Mouse (Mus musculus) T-cell, adult 2 months (primary cell): ENCODE measurements at regions not wholly inside any gene's neighbourhood (a gene's known extent, or its start where the extent isn't known, plus 50 kb on each side); places are given as distances from the start of the nearest gene placed in this dataset.

Experiments used
- DNase-seq: peaks from one replicate; pipeline ENCODE4 v3.0.0; 2022; ENCODE audit warnings: low spot score

DNA sequence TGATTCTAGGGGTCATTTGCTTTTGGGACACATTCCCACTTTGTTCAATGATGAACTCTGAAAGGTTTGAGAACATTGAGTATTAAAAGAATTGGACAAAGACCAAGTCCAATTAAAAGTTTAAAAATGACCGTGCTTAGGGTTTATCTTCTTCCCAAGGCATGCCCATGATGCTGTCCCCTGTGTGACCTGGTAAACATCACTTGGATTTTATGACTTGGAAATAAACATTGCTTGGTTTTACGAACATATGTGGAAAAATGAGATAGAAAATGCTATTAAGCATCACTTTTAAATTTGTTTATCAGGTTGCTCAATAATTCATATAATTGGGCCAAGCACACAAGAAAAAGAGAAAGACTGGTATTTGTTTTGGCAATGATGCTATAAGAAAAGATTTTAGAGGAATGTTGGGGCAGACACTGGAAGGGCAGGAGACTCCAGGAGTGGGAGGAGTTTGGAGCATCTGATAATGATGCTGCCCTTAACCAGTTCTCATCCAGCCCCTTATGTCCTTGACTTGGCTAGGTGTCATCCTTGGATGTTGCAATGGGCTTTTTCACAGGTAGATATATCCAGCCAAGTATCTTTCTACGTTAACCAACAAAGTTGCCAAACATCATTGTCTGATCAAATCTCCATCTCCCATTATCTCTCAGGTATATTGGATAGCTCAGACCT, 92.1 kb upstream of the Dcn start:
- DNase-seq, result no peak

DNA sequence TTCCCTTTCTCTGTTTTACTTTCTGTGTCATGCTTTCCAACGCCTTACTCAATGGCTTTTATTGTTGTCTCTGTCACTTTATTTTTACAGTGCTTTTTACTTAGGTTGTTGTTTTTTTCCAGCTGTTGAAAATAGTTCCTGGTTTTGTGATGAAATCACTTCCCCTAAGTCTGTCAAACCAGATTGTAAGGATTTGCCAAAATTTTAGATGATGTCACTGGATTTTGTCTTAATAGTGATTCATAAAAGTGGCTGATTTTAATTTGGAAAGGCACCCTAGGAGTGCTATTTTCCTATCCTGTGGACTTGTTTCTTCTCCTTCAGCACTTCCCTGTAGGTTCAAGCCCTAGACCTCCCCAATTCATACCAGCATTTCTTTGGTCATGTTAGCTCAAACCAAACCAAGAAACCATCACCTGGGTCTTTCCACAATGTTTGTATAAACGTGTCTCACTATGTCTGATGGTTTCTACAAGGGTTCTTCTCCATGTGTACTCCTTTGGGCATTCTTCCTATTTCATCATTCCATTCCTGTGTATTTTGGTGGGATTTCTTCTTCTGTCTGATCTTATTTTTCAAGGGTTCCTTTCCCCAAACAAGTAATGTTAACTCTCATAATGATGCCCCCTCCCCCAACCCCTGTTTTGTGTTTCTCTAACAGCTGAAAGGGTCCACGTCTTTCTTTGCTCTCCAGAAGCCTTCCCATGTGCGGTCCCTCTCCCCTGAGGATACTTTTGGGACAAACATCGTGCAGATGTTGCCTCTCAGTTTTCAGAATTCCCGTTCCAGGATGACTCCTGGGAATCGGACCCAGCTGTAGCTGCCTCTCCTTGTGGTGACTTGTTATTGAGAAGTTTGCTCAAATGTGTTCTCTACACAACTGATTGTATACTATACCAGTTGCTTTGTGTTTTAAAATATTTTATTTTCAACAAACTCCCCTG, 89.5 kb upstream of the Dcn start:
- DNase-seq, result no peak

DNA sequence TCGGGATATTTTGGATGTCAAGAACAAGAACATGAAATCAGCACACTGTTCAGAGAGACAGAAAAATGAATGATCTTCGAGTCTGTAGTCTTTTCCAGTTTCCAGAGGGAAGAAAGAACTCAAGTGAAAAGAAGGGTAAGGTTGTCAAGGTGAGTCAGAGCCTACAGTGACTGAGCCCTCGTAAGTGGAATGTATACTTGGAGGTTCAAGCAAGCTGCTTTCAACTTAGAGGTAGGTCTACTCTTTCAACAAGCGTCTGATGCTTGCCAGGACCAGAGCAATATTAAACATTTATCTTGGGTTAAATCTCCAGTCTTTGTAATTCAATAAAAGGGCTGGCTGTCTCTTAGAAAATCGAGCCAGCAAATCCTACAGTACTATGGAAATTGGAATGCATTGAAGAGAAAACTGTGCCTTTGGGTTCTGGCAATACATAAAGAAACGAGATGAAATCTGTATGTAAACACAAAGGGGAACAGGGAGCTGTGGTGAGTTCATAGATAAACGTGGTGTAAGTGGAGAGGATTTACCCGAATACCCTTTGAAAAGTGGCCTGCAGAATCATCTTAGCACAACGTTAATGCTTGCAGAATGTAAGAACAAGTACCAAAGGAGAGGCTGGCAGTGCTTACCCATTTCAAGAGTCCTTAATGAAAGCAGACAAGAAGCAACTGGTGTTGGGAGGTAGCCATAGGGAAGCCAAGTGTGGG, 82.2 kb upstream of the Dcn start:
- DNase-seq, result no peak

DNA sequence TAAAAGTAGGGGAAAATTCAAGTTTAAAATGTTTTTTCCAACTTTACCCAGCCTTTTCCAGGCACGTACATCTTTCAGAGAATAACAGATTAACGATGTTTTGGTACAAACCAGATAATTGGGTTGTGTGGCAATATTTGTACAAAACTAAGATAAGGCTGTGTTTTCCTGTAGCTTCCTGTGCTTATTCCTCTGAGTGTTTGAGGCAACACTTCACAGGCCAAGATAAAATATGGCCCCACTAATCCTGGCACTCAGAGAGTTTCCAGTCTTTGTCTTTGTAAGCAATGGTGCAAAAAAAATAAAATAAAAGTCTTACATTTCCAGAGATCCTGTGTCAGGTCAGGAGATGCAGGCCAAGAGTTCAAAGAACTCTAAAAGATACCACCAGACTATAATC, 81.5 kb upstream of the Dcn start:
- DNase-seq, result no peak

DNA sequence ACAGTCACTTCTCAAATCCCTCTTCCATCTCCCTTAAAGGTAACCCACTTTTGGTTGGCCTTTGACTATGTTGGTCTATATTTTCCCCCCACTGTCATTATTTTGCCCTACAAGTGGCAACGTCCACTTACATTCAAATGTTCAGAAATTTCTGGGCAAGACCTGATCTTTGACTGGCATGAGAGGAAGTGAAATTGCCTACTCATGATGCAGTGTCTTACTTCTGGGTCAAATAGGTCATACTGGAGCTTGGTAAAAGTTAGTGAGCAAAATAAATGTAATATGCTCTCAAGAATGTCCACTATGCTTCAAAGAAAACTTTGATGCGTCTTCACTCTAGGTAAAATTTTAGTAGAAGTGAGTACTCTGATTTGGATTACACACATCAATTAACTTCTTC, 76.9 kb upstream of the Dcn start:
- DNase-seq, result no peak

DNA sequence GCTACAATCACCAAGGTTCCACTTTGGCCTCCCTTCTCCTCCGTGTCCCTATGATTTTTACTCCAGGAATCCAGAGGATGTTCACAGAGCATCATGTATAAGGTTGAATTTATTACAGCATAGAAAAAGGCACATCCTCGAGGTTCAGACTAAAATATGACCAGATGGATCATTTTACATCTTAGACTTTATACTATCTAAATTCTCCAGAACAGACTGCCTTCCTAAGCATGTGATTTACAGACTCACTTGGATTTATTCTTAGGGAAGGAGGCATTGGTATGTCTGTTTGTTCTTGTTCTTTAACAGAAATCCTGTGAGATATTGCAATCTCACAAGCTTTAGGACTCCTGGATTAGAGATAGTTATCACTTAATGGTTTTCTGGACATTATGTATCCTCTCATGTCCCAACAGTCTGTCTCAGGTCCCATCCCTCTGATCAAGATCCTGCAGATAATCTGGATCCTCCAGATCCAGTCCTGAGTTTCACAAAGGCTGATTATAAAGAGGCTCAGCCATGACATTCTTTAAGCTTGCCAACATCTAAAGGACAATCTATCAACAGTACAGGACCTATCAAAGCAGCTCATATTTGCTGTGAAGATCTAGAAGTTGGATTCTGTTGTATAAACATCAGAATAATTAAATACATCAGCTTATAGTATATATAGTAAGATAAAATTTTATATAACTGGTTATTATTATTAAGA, 75.2 kb upstream of the Dcn start:
- DNase-seq, result no peak

DNA sequence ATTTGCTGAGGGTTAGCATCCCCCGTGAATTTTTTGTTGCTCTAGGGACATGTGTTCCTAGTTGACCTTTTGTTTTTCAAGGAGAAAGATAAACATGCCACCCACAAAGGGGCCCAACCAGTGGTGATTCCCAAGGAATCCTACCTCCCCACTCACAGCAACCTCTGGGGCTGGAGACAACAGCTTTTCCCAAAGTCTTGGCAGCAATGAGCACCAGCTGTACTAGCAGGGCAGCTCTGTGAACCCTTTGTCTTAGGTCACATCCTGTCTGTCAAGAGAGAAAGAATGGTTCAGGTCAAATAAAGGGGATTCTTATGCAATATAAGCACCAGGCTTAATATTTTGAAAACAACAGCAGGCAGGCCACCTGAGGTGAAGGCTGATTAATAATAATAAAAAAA, 70.2 kb upstream of the Dcn start:
- DNase-seq, result no peak

DNA sequence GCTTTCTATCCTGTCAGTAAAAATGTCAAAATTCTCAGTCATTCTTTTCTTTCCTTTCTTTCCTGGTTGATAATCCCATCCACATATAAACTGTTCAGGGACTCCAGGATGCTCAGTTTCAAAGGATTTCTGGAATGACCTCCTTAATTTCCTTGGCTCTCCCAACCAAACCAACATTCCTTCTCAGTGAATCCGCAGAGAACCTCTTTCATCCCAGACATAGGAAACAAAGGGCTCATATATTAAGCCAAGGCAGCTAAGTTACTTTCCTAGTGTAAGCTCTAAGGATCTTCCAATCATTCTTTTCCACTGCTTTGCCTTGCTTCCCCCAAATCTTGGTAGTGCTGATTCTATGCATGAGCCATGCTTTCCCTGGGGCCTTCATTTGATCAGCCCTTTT, 69.5 kb upstream of the Dcn start:
- DNase-seq, result no peak

DNA sequence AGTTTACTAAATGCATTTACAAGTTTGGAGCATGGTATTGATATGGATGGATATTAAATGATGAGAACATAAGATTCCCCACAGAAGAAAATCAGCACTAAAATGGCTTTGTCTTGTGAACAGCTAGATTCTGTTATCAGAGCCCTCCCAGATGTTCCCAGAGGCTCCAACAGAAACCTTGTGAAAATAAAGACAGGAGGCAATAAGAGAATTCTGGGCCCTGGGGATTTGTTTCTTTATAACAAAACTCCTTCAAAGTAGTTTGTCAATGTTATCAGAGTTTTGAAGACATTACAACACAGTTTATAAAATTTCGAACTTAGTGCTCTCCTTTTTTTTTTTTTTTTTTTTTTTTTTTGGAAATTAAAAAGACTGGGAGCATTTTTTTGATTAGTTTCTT, 56.8 kb upstream of the Dcn start:
- no peak for DNase-seq

DNA sequence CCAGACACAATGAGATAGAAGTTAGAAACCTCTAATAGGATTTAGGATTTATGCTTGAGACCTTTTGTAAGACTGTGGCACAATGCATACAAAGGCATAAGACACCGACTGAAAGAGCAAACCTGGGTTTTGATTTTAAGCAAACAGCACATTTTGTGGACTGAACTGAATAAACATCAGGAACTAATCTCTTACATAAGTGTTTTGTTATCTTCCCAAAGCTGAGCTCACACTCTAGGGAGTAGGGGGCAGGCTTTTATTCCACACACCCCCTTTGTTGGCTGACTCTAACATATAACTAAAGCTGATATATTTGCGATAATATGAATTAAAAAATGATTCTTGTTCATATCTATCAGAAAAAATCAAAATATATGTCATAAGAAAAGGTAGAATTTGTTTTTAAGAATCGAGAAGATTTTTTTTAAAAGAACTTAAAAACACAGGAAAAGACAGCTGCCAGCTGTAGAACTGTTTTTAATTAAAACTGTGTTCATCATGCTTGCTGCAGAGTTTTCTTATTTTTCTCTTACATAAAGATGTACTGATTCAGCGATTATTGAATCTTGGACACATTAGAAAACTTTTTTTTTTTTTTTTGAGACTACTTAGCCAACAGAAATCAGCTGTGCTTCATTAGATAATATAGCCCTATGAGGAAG, 56.2 kb upstream of the Dcn start:
- no peak for DNase-seq
